11 mouse cellular contexts compared by ENCODE assay signal in genomic region chr16:30530815-30531214, GRCm38 (mm10). TPM values are rescaled to one million over a fixed set of nuclear protein-coding genes. Genes with fewer than 3 reads are reported as not detected.
DNase-seq lines count a peak whose midpoint lies in the region; ATAC-seq and TF ChIP-seq lines count a peak whose summit lies in the region.
"Had no signal": no experiment of that assay in that cellular context is flagged by ENCODE, and none has a peak within 500 bp of the region (broad histone marks: within the 10 kb centered on the region; RNA-seq: fewer than 3 reads in every experiment).

No protein-coding gene starts in this region.

- 53% methylated on average over 4 of the region's 4 CpGs for WGBS in heart, postnatal 0 days
- 39% methylated on average over 4 of the region's 4 CpGs for WGBS in heart, embryonic 11.5 days (ENCODE audit: insufficient replicate concordance)
- 49% methylated on average over 4 of the region's 4 CpGs for WGBS in midbrain, postnatal 0 days
- WGBS in midbrain, embryonic 10.5 days = 42% methylated on average over 4 of the region's 4 CpGs
- 49% methylated on average over 4 of the region's 4 CpGs for WGBS in intestine, embryonic 15.5 days

- ATAC-seq in heart, postnatal 0 days (ENCODE audit: insufficient read depth, low read depth) = no peak
- no peak for ATAC-seq in heart, embryonic 11.5 days (replicated peaks; ENCODE audit: insufficient number of reproducible peaks, low FRiP score, low TSS enrichment)
- ATAC-seq in midbrain, postnatal 0 days (ENCODE audit: low FRiP score) = no peak
- no peak; the same call in 1 of the 2 replicates for ATAC-seq in intestine, embryonic 15.5 days

- no peaks in the 10 kb centered on the region for H3K27me3 ChIP-seq in heart, postnatal 0 days (ENCODE audit: control insufficient read depth, insufficient read depth, low read length)
- no peaks in the 10 kb centered on the region for H3K27me3 ChIP-seq in heart, embryonic 11.5 days (ENCODE audit: control insufficient read depth, insufficient read depth, low read length)
- H3K27me3 ChIP-seq in midbrain, postnatal 0 days (ENCODE audit: insufficient read depth, low read length) = no peaks in the 10 kb centered on the region
- H3K27me3 ChIP-seq in midbrain, embryonic 10.5 days (ENCODE audit: low read depth, poor library complexity, severe bottlenecking) = no peaks in the 10 kb centered on the region
- no peaks in the 10 kb centered on the region for H3K27me3 ChIP-seq in intestine, embryonic 15.5 days (replicated peaks)
- H3K27me3 ChIP-seq: embryonic facial prominence, embryonic 15.5 days had no signal

- H3K9me3 ChIP-seq in heart, postnatal 0 days (replicated peaks; ENCODE audit: control insufficient read depth, low read length) = no peaks in the 10 kb centered on the region
- H3K9me3 ChIP-seq in heart, embryonic 11.5 days (replicated peaks; ENCODE audit: control insufficient read depth, low read length) = no peaks in the 10 kb centered on the region
- H3K9me3 ChIP-seq in midbrain, postnatal 0 days (ENCODE audit: low read length) = no peaks in the 10 kb centered on the region
- no peaks in the 10 kb centered on the region for H3K9me3 ChIP-seq in midbrain, embryonic 10.5 days (replicated peaks)
- H3K9me3 ChIP-seq in intestine, embryonic 15.5 days = no peaks in the 10 kb centered on the region
- H3K9me3 ChIP-seq: embryonic facial prominence, embryonic 15.5 days had no signal

- no peak for DNase-seq in heart, postnatal 0 days (ENCODE audit: low spot score)
- DNase-seq in midbrain, postnatal 0 days (ENCODE audit: low spot score) = peak; percentile 52
- no peak for DNase-seq in midbrain, embryonic 10.5 days (ENCODE audit: low spot score)
- peak; percentile 59 for DNase-seq in R1 (ENCODE audit: low read depth, low spot score)
- peak; percentile 74 for DNase-seq in retina, embryonic 14.5 days (ENCODE audit: low spot score)
- no peak for DNase-seq in left cerebral cortex, postnatal 4 days
- DNase-seq: thymus, postnatal 25 days had no signal

- intact Hi-C loops in left cerebral cortex, postnatal 4 days (cut with DNase I) = no loop called here

- TF ChIP-seq CTCF in heart, postnatal 0 days (IDR thresholded peaks at IDR 0.05; ENCODE audit: low read depth) = peak; percentile 51
- TF ChIP-seq CTCF in midbrain, postnatal 0 days (IDR thresholded peaks at IDR 0.05) = peak; percentile 73

- peaks cover 26% of the 10 kb centered on the region; the same call in 1 of the 2 replicates for H3K36me3 ChIP-seq in heart, postnatal 0 days (replicated peaks; ENCODE audit: control insufficient read depth, insufficient read depth, low read length)
- no peaks in the 10 kb centered on the region; the same call in 1 of the 2 replicates for H3K36me3 ChIP-seq in heart, embryonic 11.5 days (ENCODE audit: control insufficient read depth, insufficient read depth, low read length)
- peaks cover 20% of the 10 kb centered on the region for H3K36me3 ChIP-seq in midbrain, postnatal 0 days (ENCODE audit: insufficient read depth, low read length)
- peaks cover 28% of the 10 kb centered on the region for H3K36me3 ChIP-seq in midbrain, embryonic 10.5 days
- H3K36me3 ChIP-seq in intestine, embryonic 15.5 days = no peaks in the 10 kb centered on the region

- peaks cover 2% of the 10 kb centered on the region for H3K4me1 ChIP-seq in heart, postnatal 0 days (ENCODE audit: control insufficient read depth, insufficient read depth)
- peaks cover 7% of the 10 kb centered on the region for H3K4me1 ChIP-seq in heart, embryonic 11.5 days (ENCODE audit: control insufficient read depth, insufficient read depth, low read length)
- no peaks in the 10 kb centered on the region for H3K4me1 ChIP-seq in midbrain, postnatal 0 days (ENCODE audit: insufficient read depth, low read length)
- peaks cover 5% of the 10 kb centered on the region; the same call in 1 of the 2 replicates for H3K4me1 ChIP-seq in midbrain, embryonic 10.5 days
- H3K4me1 ChIP-seq in intestine, embryonic 15.5 days (replicated peaks) = no peaks in the 10 kb centered on the region

- no peak overlapping the region for H3K4me2 ChIP-seq in heart, postnatal 0 days (ENCODE audit: low read depth, low read length)
- no peak overlapping the region for H3K4me2 ChIP-seq in heart, embryonic 11.5 days
- no peak overlapping the region for H3K4me2 ChIP-seq in midbrain, postnatal 0 days (ENCODE audit: low read depth, low read length, poor library complexity, severe bottlenecking)
- H3K4me2 ChIP-seq in intestine, embryonic 15.5 days (replicated peaks) = no peak overlapping the region
- H3K4me2 ChIP-seq: embryonic facial prominence, embryonic 15.5 days had no signal

- no peak overlapping the region for H3K4me3 ChIP-seq in heart, postnatal 0 days (ENCODE audit: low read depth, low read length)
- H3K4me3 ChIP-seq in heart, embryonic 11.5 days (ENCODE audit: low read depth, low read length) = no peak overlapping the region
- no peak overlapping the region for H3K4me3 ChIP-seq in midbrain, postnatal 0 days (ENCODE audit: low read depth, low read length)
- no peak overlapping the region for H3K4me3 ChIP-seq in midbrain, embryonic 10.5 days
- H3K4me3 ChIP-seq in intestine, embryonic 15.5 days (replicated peaks) = no peak overlapping the region
- H3K4me3 ChIP-seq: embryonic facial prominence, embryonic 15.5 days had no signal

- H3K27ac ChIP-seq in heart, postnatal 0 days (ENCODE audit: low read depth) = no peak overlapping the region
- no peak overlapping the region for H3K27ac ChIP-seq in heart, embryonic 11.5 days (ENCODE audit: low read depth, low read length)
- no peak overlapping the region for H3K27ac ChIP-seq in midbrain, postnatal 0 days (ENCODE audit: low read depth, low read length)
- no peak overlapping the region for H3K27ac ChIP-seq in midbrain, embryonic 10.5 days (replicated peaks)
- no peak overlapping the region for H3K27ac ChIP-seq in intestine, embryonic 15.5 days
- H3K27ac ChIP-seq: embryonic facial prominence, embryonic 15.5 days; macrophage had no signal

- H3K9ac ChIP-seq in heart, postnatal 0 days (replicated peaks; ENCODE audit: low read depth, low read length) = no peak overlapping the region
- no peak overlapping the region for H3K9ac ChIP-seq in heart, embryonic 11.5 days (ENCODE audit: low read depth, low read length)
- H3K9ac ChIP-seq in midbrain, postnatal 0 days (replicated peaks; ENCODE audit: low read length, poor library complexity, severe bottlenecking) = no peak overlapping the region
- H3K9ac ChIP-seq in intestine, embryonic 15.5 days = no peak overlapping the region
- H3K9ac ChIP-seq: embryonic facial prominence, embryonic 15.5 days had no signal

- TF ChIP-seq EP300 in heart, postnatal 0 days (IDR thresholded peaks at IDR 0.05; ENCODE audit: low read depth) = no peak

RNA-seq across cellular contexts. Expression of gene Tmem44, which starts 19.8 kb away (rescaled TPM):
- total RNA-seq in heart, postnatal 0 days (2014; rRNA removed; ENCODE audit: low replicate concordance) = 31.1 and 33.5 TPM in 2 replicates
- polyA plus RNA-seq in heart, postnatal 0 days (2015; fragmentation: Nextera tagmentation; extraction: Ambion mirVana) = 11.8 and 14.6 TPM in 2 replicates
- 16.4 and 17.2 TPM in 2 replicates for polyA plus RNA-seq in heart, embryonic 11.5 days (2014; fragmentation: Nextera tagmentation; extraction: Ambion mirVana)
- 114 and 124 TPM in 2 replicates for total RNA-seq in midbrain, postnatal 0 days (2014; rRNA removed)
- 64.3 and 67.7 TPM in 2 replicates for polyA plus RNA-seq in midbrain, postnatal 0 days (2015; fragmentation: Nextera tagmentation; extraction: Ambion mirVana)
- polyA plus RNA-seq in midbrain, embryonic 10.5 days (2016; fragmentation: Nextera tagmentation; extraction: Ambion mirVana) = 21.6 and 33.2 TPM in 2 replicates
- 100 to 1,000 TPM; 101 to 112 TPM for total RNA-seq in left cerebral cortex, postnatal 4 days (2021)
- 9.1 and 10.0 TPM in 2 replicates for polyA plus RNA-seq in intestine, embryonic 15.5 days (2015; fragmentation: Nextera tagmentation; extraction: Ambion mirVana)
- polyA plus RNA-seq: macrophage had no signal

RNA-seq across cellular contexts. Expression of gene Lsg1, which starts 56.6 kb away (rescaled TPM):
- total RNA-seq in heart, postnatal 0 days (2014; rRNA removed; ENCODE audit: low replicate concordance) = 11.6 and 15.8 TPM in 2 replicates
- polyA plus RNA-seq in heart, postnatal 0 days (2015; fragmentation: Nextera tagmentation; extraction: Ambion mirVana) = 29.9 and 32.8 TPM in 2 replicates
- 47.8 and 51.3 TPM in 2 replicates for polyA plus RNA-seq in heart, embryonic 11.5 days (2014; fragmentation: Nextera tagmentation; extraction: Ambion mirVana)
- 16.5 and 17.5 TPM in 2 replicates for total RNA-seq in midbrain, postnatal 0 days (2014; rRNA removed)
- 38.1 and 43.7 TPM in 2 replicates for polyA plus RNA-seq in midbrain, postnatal 0 days (2015; fragmentation: Nextera tagmentation; extraction: Ambion mirVana)
- 82.3 and 86.2 TPM in 2 replicates for polyA plus RNA-seq in midbrain, embryonic 10.5 days (2016; fragmentation: Nextera tagmentation; extraction: Ambion mirVana)
- 10 to 100 TPM; 28.6 to 29.8 TPM for total RNA-seq in left cerebral cortex, postnatal 4 days (2021)
- 55.2 and 57.3 TPM in 2 replicates for polyA plus RNA-seq in intestine, embryonic 15.5 days (2015; fragmentation: Nextera tagmentation; extraction: Ambion mirVana)

Comparison
In these comparisons a context has a peak if more than half of its experiments do, and no peak if none do; other contexts are left out.
1. DNase-seq: peak in midbrain, postnatal 0 days (single experiment), R1 (single experiment) and retina, embryonic 14.5 days (single experiment); none in heart, postnatal 0 days (single experiment), midbrain, embryonic 10.5 days (single experiment) and left cerebral cortex, postnatal 4 days (single experiment).